Mouse (Mus musculus) neural tube, embryonic 13.5 days (tissue): ENCODE data around the gene Nos2. TPM values are rescaled to one million over a fixed set of nuclear protein-coding genes. Genes with fewer than 3 reads are reported as not detected.
"Not testable (repeated sequence)": the region's sequence is repeated elsewhere in the genome, so short reads cannot be mapped to it uniquely, and the experiment has no call there.

Experiments used
- ATAC-seq: fragments of 200-750 bp; cut with Nextera tagmentation; 2 replicates; pipeline ENCODE4 v1.8.0; 2017; ENCODE audit warnings: low read depth, mild to moderate bottlenecking, moderate TSS enrichment, moderate library complexity
- H3K27ac ChIP-seq: fragments of 300-500 bp; sonication (generic); replicated peaks from 2 replicates; pipeline ENCODE4 v1.5.1; 2015; ENCODE audit warnings: moderate library complexity, mild to moderate bottlenecking, inconsistent platforms
- H3K27me3 ChIP-seq: fragments of 300-500 bp; sonication (generic); 2 replicates; pipeline ENCODE4 v1.6.1; 2015; ENCODE audit warnings: mild to moderate bottlenecking, inconsistent platforms
- H3K36me3 ChIP-seq: fragments of 300-500 bp; sonication (generic); 2 replicates; pipeline ENCODE4 v1.6.1; 2015; ENCODE audit warnings: mild to moderate bottlenecking, inconsistent platforms
- H3K4me1 ChIP-seq: fragments of 300-500 bp; sonication (generic); replicated peaks from 2 replicates; pipeline ENCODE4 v1.6.1; 2015; ENCODE audit warnings: inconsistent platforms
- H3K4me2 ChIP-seq: fragments of 300-500 bp; sonication (generic); 2 replicates; pipeline ENCODE4 v1.6.1; 2015; ENCODE audit warnings: inconsistent platforms, mild to moderate bottlenecking, moderate library complexity
- H3K4me3 ChIP-seq: fragments of 300-500 bp; sonication (generic); 2 replicates; pipeline ENCODE4 v1.5.1; 2015; ENCODE audit warnings: mild to moderate bottlenecking, inconsistent platforms
- H3K9ac ChIP-seq: fragments of 300-500 bp; sonication (generic); 2 replicates; pipeline ENCODE4 v1.6.1; 2015; ENCODE audit warnings: moderate library complexity, mild to moderate bottlenecking, inconsistent platforms
- H3K9me3 ChIP-seq: fragments of 300-500 bp; sonication (generic); 2 replicates; pipeline ENCODE4 v1.6.1; 2016; ENCODE audit warnings: inconsistent platforms
- WGBS: fragments of 180-500 bp; shearing (Covaris S2); methylation state at CpG from one replicate; pipeline ENCODE4 v1.1.7; 2015; 5-methylcytosine and 5-hydroxymethylcytosine counted together
- polyA plus RNA-seq: library from polyadenylated mRNA; unstranded; fragments of >200 nt; fragmentation: Nextera tagmentation; extraction: Ambion mirVana; gene quantifications from 2 replicates; pipeline ENCODE4 v1.2.1, GENCODE M21; 2015

Nos2 gene
- polyA plus RNA-seq, 1 experiment from 2014 or later: 1.1 TPM

DNA sequence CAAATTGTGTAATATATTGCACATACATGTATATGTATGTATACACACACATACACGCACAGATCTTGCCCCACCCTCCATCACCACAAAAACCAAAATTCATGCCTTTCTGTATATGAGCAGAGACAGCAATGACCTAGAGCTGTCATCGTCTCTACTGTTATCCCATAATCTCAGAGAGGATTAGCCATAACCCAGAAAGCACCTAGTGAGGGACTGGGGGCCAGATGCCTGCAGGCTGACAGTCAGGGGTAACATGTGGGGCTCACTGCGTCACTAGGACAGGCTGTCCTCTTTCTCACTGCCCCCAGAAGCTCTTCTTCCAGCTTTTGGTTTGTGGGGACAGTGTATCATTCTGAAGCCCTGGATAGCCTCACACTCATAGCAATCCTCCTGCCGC, 81.3 kb downstream of the Nos2 start:
- no peaks in the 10 kb centered on the region for H3K4me1 ChIP-seq
- H3K9me3 ChIP-seq: no peaks in the 10 kb centered on the region
- ATAC-seq: no peak
- no peak overlapping the region for H3K27ac ChIP-seq
- H3K4me2 ChIP-seq: no peak overlapping the region
- no peaks in the 10 kb centered on the region for H3K36me3 ChIP-seq
- no peaks in the 10 kb centered on the region for H3K27me3 ChIP-seq
- H3K4me3 ChIP-seq: no peak overlapping the region
- no peak overlapping the region for H3K9ac ChIP-seq
- WGBS: 95% methylated on average over 4 of the region's 4 CpGs

DNA sequence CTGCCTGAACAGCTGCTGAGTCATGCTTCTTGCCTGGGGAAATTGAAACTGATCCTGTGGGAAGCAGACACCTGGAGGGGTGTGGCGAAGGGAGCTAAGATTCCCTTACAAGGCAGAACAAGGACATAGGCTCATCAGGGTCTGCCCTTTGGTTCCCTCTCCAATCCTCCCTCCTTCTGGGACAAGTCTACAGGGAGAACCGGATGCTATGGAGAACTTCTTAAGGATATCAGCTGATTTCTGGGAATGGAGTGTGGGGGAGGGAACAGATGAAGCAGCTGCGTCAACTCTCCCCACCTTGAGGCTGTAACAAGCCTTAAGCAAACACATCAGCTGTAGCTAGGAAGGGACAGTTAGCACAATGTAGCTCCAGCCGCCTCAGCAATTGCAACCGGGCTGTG, 82.0 kb downstream of the Nos2 start:
- WGBS: 73% methylated on average over 5 of the region's 5 CpGs
- Histone ChIP-seq H3K27ac (peak overlapping the region; percentile 56), H3K4me1 (no peaks in the 10 kb centered on the region), H3K4me2 (no peak overlapping the region), H3K4me3 (no peak overlapping the region), H3K9me3 (no peaks in the 10 kb centered on the region), H3K27me3 (no peaks in the 10 kb centered on the region), H3K36me3 (no peaks in the 10 kb centered on the region), H3K9ac (no peak overlapping the region)
- ATAC-seq: no peak

- H3K27ac ChIP-seq: peak overlapping the region; percentile 56
- WGBS: 77% methylated on average over 11 of the region's 11 CpGs
- H3K4me2 ChIP-seq: no peak overlapping the region
- H3K4me3 ChIP-seq: no peak overlapping the region
- no peaks in the 10 kb centered on the region for H3K9me3 ChIP-seq
- H3K9ac ChIP-seq: no peak overlapping the region
- no peaks in the 10 kb centered on the region for H3K4me1 ChIP-seq
- no peak for ATAC-seq
- no peaks in the 10 kb centered on the region for H3K27me3 ChIP-seq
- H3K36me3 ChIP-seq: no peaks in the 10 kb centered on the region
Measured at GRCm38 (mm10) chr11:79003053-79003768, 82.6 kb downstream of the Nos2 start.

GRCm38 (mm10) chr11:79003769-79004638, 83.4 kb downstream of the Nos2 start:
- 86% methylated on average over 10 of the region's 10 CpGs for WGBS
- H3K9me3 ChIP-seq: no peaks in the 10 kb centered on the region

DNA sequence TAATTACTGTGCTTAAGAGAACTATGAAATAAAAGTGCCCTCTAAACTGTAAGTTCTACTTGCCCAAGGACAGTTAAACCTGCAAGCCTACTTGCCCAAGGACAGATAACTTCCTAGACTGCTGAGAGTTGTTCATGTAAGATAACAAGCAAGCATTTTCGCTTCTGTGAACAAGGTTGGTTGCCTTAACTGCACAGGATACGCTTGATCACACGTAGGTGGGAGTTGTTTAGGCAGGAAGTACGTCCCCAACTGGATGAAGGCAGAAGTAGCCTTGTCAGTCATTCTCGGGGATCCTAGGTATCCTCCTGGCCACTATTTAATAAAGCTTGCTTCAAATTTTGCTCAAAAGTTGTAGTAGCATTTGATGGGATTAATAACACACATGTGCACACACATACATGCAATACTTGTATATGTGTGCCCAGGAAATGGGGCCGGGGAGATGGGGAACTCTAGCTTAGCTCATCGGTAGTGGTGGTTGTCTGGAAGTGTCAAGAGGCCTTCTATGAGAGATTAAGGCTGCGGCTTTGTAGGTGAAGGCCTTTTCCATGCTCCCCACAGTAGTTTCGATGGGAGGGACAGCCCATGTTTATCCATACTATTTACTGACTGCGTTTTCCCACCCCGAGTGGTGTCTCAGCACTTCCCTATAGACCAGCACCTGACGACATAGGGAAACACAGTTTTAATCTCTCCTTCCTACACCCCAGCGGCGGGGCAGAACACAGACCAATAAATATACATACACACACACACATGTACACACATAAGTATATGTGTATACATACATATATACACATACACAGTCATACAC, 85.2 kb downstream of the Nos2 start:
- ATAC-seq: no peak
- no peaks in the 10 kb centered on the region for H3K27me3 ChIP-seq
- H3K36me3 ChIP-seq: no peaks in the 10 kb centered on the region
- H3K9ac ChIP-seq: no peak overlapping the region
- H3K4me1 ChIP-seq: no peaks in the 10 kb centered on the region
- H3K4me3 ChIP-seq: no peak overlapping the region
- H3K27ac ChIP-seq: no peak overlapping the region
- no peak overlapping the region for H3K4me2 ChIP-seq
- 88% methylated on average over 14 of the region's 14 CpGs for WGBS
- H3K9me3 ChIP-seq: no peaks in the 10 kb centered on the region

More at GRCm38 (mm10) chr11:79003769-79004638, 83.4 kb downstream of the Nos2 start:
- H3K27me3 ChIP-seq: no peaks in the 10 kb centered on the region
- ATAC-seq: no peak
- no peaks in the 10 kb centered on the region for H3K4me1 ChIP-seq
- H3K27ac ChIP-seq: no peak overlapping the region
- H3K36me3 ChIP-seq: no peaks in the 10 kb centered on the region
- no peak overlapping the region for H3K4me2 ChIP-seq
- no peak overlapping the region for H3K4me3 ChIP-seq
- H3K9ac ChIP-seq: no peak overlapping the region

DNA sequence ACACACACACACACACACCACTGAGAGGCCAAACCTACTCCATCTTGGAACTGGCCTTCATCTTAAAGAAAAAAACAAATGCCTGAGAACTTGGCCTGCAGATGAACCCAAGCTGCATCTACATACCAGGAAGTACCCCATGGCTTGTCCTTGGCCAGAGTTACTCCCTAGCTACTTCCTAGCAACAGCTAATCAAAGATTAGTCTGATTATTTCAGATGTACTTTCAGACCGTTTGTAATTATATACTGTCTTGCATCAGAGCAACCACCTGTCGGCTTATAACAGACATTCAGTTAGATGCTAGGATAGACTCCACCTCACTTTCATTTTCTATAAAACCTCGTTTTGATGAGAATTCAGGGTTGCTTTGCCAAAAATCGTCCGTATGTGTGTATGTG, 85.8 kb downstream of the Nos2 start:
- Histone ChIP-seq H3K4me2 (no peak overlapping the region), H3K4me1 (no peaks in the 10 kb centered on the region), H3K9me3 (no peaks in the 10 kb centered on the region), H3K27me3 (no peaks in the 10 kb centered on the region), H3K4me3 (no peak overlapping the region), H3K9ac (no peak overlapping the region), H3K27ac (no peak overlapping the region), H3K36me3 (no peaks in the 10 kb centered on the region)
- 73% methylated on average over 5 of the region's 5 CpGs for WGBS
- ATAC-seq: no peak

- not testable (repeated sequence) for H3K4me1 ChIP-seq, H3K4me2 ChIP-seq, H3K27ac ChIP-seq, H3K36me3 ChIP-seq, H3K9me3 ChIP-seq, ATAC-seq, H3K9ac ChIP-seq, H3K4me3 ChIP-seq, H3K27me3 ChIP-seq
- WGBS: 92% methylated on average over 3 of the region's 3 CpGs
Measured at GRCm38 (mm10) chr11:79007356-79007755, 86.8 kb downstream of the Nos2 start.

DNA sequence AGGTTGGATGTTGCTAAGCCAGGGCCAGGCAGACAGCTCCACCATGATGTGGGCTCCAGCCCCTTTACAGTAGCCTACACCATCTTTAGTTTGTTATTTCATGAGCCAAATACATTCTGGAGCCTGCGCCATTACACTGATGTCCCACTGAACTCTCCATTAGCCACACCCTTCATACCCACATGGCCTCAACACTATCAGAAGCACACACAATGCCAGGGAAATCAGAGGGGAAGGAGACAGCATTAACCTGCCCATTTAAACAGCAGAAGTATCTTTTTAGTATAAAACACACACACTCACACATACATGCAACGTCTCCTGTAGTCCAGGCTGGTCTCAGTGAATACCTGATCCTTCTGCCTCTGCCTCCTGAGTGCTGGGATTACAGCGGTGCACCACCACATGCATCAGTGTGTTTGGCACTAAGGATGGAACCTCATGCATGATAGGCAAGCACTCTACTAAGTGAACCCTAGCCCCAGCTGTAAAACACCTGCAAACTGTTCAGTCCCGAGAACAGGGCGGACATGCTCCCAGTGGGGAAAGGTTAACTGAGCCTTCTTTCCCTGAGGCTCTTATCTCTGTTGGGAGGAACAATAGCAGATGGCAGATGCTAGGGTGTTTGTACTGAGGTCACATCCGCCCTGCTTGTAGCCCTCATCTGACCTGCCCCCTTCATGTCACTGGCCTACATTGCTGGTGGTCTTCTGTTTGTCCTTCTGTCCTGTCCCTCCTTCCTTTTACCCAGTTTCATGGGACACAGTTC, 87.6 kb downstream of the Nos2 start:
- Histone ChIP-seq H3K4me1 (no peaks in the 10 kb centered on the region), H3K9me3 (no peaks in the 10 kb centered on the region), H3K27ac (no peak overlapping the region), H3K4me2 (no peak overlapping the region), H3K36me3 (no peaks in the 10 kb centered on the region), H3K4me3 (no peak overlapping the region), H3K27me3 (no peaks in the 10 kb centered on the region), H3K9ac (no peak overlapping the region)
- ATAC-seq: no peak
- 64% methylated on average over 6 of the region's 6 CpGs for WGBS

GRCm38 (mm10) chr11:79008891-79009290, 88.3 kb downstream of the Nos2 start:
- H3K36me3 ChIP-seq: no peaks in the 10 kb centered on the region
- H3K4me2 ChIP-seq: no peak overlapping the region
- H3K27me3 ChIP-seq: no peaks in the 10 kb centered on the region
- ATAC-seq: no peak
- no peak overlapping the region for H3K27ac ChIP-seq
- H3K4me3 ChIP-seq: no peak overlapping the region
- peaks cover 2% of the 10 kb centered on the region for H3K4me1 ChIP-seq
- H3K9me3 ChIP-seq: no peaks in the 10 kb centered on the region
- H3K9ac ChIP-seq: no peak overlapping the region
- 80% methylated on average over 7 of the region's 7 CpGs for WGBS
